Mouse (Mus musculus): ENCODE measurements around the gene Tmem200a. TPM values are rescaled to one million over a fixed set of nuclear protein-coding genes. Genes with fewer than 3 reads are reported as not detected.

Tmem200a gene
- polyA plus RNA-seq, 1 experiment, result not detected

DNA sequence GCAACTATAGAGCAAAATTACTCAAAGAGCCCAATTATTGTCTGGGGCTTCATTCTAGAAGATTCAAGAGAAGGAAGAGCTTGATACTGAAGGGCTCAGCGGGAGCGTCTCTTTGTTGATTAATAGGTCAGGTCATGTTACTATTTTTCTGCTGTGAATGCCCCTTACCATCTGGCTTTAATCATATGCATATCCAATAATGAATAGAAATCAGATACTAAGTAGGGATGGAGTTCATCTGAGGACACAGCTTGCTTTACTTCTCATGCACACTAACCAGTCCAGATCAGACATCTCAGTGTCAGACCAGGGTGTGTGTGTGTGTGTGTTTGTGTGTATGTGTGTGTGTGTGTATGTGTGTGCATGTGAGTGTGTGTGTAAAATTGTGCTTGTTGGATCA, 201.1 kb downstream of the Tmem200a start:
- Histone ChIP-seq H3K4me1 (ENCODE audit: control insufficient read depth, insufficient read depth, low read length) (no peaks in the 10 kb centered on the region), H3K4me3 (ENCODE audit: insufficient read depth, low read depth, low read length) (no peak overlapping the region), H3K27ac (ENCODE audit: insufficient read depth, low read depth, low read length) (no peak overlapping the region)
- TF ChIP-seq POLR2A (IDR thresholded peaks at IDR 0.05; ENCODE audit: insufficient read depth, low read depth, low read length) (no peak), CTCF (IDR thresholded peaks at IDR 0.05; ENCODE audit: insufficient read depth, low read depth, low read length) (no peak)
- WGBS, result 61% methylated on average over 2 of the region's 2 CpGs

DNA sequence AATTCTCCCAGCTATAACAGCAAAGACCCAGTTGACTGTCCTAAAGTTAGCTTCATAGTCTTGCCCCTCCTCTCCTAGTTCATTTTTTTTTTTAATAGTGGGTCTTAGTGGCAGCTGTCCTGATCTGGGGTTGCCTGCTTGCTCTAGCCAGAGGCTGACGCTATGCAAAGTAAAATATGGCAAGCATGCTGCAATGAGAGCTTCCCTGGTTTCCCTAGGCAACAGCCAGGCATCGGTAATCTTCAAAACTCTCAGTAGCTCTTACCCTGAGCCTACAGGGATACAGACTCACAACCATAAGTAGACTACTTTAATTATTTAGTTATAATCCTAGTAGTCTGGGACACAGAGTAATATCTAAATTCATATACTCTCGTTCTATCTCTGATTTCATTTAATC, 202.0 kb downstream of the Tmem200a start:
- Histone ChIP-seq H3K27ac (ENCODE audit: insufficient read depth, low read depth, low read length) (no peak overlapping the region), H3K4me3 (ENCODE audit: insufficient read depth, low read depth, low read length) (no peak overlapping the region), H3K4me1 (ENCODE audit: control insufficient read depth, insufficient read depth, low read length) (no peaks in the 10 kb centered on the region)
- WGBS, result 57% methylated on average over 3 of the region's 3 CpGs
- no peak for TF ChIP-seq POLR2A (IDR thresholded peaks at IDR 0.05; ENCODE audit: insufficient read depth, low read depth, low read length)
- no peak for TF ChIP-seq CTCF (IDR thresholded peaks at IDR 0.05; ENCODE audit: insufficient read depth, low read depth, low read length)

DNA sequence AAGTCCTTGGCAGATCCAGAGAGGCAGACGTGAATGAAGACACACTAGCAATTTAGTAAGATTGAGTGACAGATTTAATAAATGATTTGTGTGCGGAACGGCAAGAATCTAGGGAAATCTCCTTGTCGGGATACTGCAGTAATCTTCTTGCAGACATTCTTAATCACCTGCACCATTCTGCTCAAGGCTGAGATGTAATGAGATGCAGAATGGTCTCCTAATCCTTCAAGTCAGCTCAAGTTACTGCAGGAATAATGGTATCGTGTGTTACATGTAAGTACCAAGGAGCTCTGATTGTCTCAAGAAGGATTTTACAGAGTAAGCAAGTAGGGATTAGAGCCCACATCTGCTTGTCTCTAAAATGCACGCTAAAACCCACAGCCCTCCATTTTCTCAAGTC, 210.1 kb downstream of the Tmem200a start:
- no peaks in the 10 kb centered on the region for H3K4me1 ChIP-seq (ENCODE audit: control insufficient read depth, insufficient read depth, low read length)
- H3K27ac ChIP-seq (ENCODE audit: insufficient read depth, low read depth, low read length), result no peak overlapping the region
- TF ChIP-seq POLR2A (IDR thresholded peaks at IDR 0.05; ENCODE audit: insufficient read depth, low read depth, low read length) (no peak), CTCF (IDR thresholded peaks at IDR 0.05; ENCODE audit: insufficient read depth, low read depth, low read length) (no peak)
- H3K4me3 ChIP-seq (ENCODE audit: insufficient read depth, low read depth, low read length), result no peak overlapping the region
- 61% methylated on average over 6 of the region's 6 CpGs for WGBS

Other genes starting within 250 kb of the Tmem200a start
- gene Gm9767, start 797 bp downstream of the Tmem200a start, polyA plus RNA-seq (2012; ENCODE audit: insufficient read depth, insufficient read length, low replicate concordance, missing spikeins), result not detected in 2 replicates
- not detected in 2 replicates for gene Samd3, start 150.7 kb upstream of the Tmem200a start, polyA plus RNA-seq (2012; ENCODE audit: insufficient read depth, insufficient read length, low replicate concordance, missing spikeins)